8 mouse cellular contexts compared by ENCODE assay signal in the genomic region with DNA sequence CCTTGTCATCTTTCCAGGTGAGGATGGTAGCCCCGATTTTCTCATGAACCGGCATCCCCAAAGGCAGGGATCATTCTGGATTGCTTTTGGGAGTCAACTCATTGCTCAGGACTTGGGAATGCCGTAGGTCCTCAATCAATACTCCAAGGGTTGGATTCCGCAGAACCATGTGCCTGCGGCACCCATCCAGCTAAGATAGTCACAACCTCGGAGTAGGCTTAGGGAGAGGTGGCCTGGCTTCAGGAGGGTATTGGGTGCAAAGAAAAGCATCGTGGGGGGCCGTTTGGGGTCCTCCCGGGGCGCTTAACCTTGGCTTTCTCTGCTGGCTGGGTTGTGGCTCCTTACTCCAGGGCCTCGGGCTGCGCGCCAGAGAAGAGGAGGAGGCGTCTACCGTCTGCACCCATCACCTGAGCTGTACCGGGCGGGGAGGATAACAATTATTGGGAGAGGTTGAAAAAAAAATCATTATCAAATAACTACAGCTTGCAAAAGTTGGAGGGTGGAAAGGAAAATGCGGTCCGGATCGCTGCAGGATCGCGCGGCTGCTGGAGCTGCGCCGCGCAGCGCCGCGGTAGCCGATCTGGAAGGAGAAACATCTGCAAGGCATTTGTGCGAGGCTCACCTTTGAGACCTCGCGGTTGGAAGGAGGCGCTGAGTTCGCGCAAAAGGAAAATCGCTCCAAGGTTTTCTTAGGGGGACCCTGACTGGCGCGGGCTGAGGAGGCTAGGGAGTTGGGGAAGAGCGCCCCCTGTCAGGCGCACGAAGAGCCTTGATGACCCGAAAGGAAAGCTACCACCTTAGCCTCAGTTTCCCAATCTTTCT. TPM values are rescaled to one million over a fixed set of nuclear protein-coding genes. Genes with fewer than 3 reads are reported as not detected.
DNase-seq lines count a peak whose midpoint lies in the region; ATAC-seq and TF ChIP-seq lines count a peak whose summit lies in the region.

No protein-coding gene starts in this region.

- H3K4me3 ChIP-seq in hindbrain, embryonic 14.5 days (replicated peaks; ENCODE audit: low read length), result peak overlapping the region; percentile 24
- H3K4me3 ChIP-seq in macrophage (ENCODE audit: inconsistent target), result peak overlapping the region; percentile 19; the same call in 1 of the 2 replicates

- H3K27me3 ChIP-seq in Patski, result no peaks in the 10 kb centered on the region
- H3K27me3 ChIP-seq in hindbrain, embryonic 14.5 days (ENCODE audit: control insufficient read depth, insufficient read depth, low read length), result 0 out of 2 replicates have a peak, but pooled peaks cover 23% of the 10 kb centered on the region

- H3K79me2 ChIP-seq in macrophage (ENCODE audit: inconsistent target), result no peaks in the 10 kb centered on the region

- POLR2A ChIA-PET in Patski (lab: Charles Lee), result interaction anchor here (0.5 to 1.3 kb wide), 5 partner anchors 20 to 90 kb away, joined by 3 to 6 read pairs (median 4); no protein-coding TSS in a partner anchor

- ATAC-seq in Patski, result peak; percentile 48
- ATAC-seq in hindbrain, embryonic 14.5 days (ENCODE audit: low FRiP score), result peak; percentile 24; the same call in 1 of the 2 replicates

- H3K27ac ChIP-seq in hindbrain, embryonic 14.5 days, result no peak overlapping the region
- H3K27ac ChIP-seq in macrophage, result no peak overlapping the region

- H3K36me3 ChIP-seq in hindbrain, embryonic 14.5 days (replicated peaks; ENCODE audit: control insufficient read depth, insufficient read depth), result no peaks in the 10 kb centered on the region
- no peaks in the 10 kb centered on the region for H3K36me3 ChIP-seq in macrophage (ENCODE audit: inconsistent target)

- peak overlapping the region; percentile 59 for H3K4me2 ChIP-seq in hindbrain, embryonic 14.5 days (replicated peaks)

- no peaks in the 10 kb centered on the region for H3K9me3 ChIP-seq in hindbrain, embryonic 14.5 days (ENCODE audit: control insufficient read depth, low read length)

- peaks cover 4% of the 10 kb centered on the region for H3K4me1 ChIP-seq in hindbrain, embryonic 14.5 days (replicated peaks; ENCODE audit: control insufficient read depth, insufficient read depth, low read length)

- TF ChIP-seq CTCF in Patski (IDR thresholded peaks at IDR 0.05), result peak; percentile 99

- 3% methylated on average over 43 of the region's 43 CpGs for WGBS in hindbrain, embryonic 14.5 days
- WGBS in macrophage (ENCODE audit: missing documents), result 7% methylated on average over 43 of the region's 43 CpGs

- H3K9ac ChIP-seq in hindbrain, embryonic 14.5 days, result 0 out of 2 replicates have a peak overlapping the region, but pooled peaks have one; percentile 2

- peak; percentile 47 for DNase-seq in Patski (ENCODE audit: low read depth, low spot score)
- DNase-seq in cerebellum, adult 9-11 months, result peak; percentile 48
- DNase-seq in frontal cortex, postnatal 25 days (ENCODE audit: low spot score in 2 of 2), result peak; percentile 29 to 45
- DNase-seq in hindbrain, embryonic 14.5 days (ENCODE audit: low spot score), result peak; percentile 72
- DNase-seq in left cerebral cortex, adult 11 months (ENCODE audit: low spot score), result peak; percentile 37
- DNase-seq in retina, postnatal 7 days (ENCODE audit: low read depth, low spot score), result peak; percentile 16
- peak; percentile 57 to 83 for DNase-seq in urinary bladder, adult 18-20 months (ENCODE audit: low spot score in 2 of 2)

- in situ Hi-C loops in Patski (cut with MboI; ENCODE audit: low pct_unique_long_range_greater_than_20kb), result loop anchor here (5.0 to 10.0 kb wide), 3 partner anchors 39 to 148 kb away; no protein-coding TSS in a partner anchor

- CTCF ChIA-PET in Patski (lab: Charles Lee), result interaction anchor here (0.6 to 8.8 kb wide), 20 partner anchors 9 to 345 kb away, joined by 3 to 64 read pairs (median 4); no protein-coding TSS in a partner anchor

RNA-seq across cellular contexts. Expression of gene Cux1, which starts 55.6 kb away (rescaled TPM):
- polyA plus RNA-seq in Patski (2021) (166 TPM), macrophage (2018) (67.9 to 131 TPM (median 89.9 TPM) in 3 replicates)
- polyA plus RNA-seq in hindbrain, embryonic 14.5 days (2014; fragmentation: Nextera tagmentation; extraction: Ambion mirVana), result 89.1 and 99.0 TPM in 2 replicates
- total RNA-seq in macrophage (2018; cell fraction: chromatin; rRNA removed), result 100 to 1,000 TPM; 101 to 292 (median 211) TPM
- total RNA-seq in macrophage (2018; cell fraction: cytosol; rRNA removed), result 100 to 1,000 TPM in 13 of 26 experiments, 10 to 100 TPM in 13; 59.0 to 130 (median 88.9) TPM
- 100 to 1,000 TPM in 13 of 26 experiments, 10 to 100 TPM in 13; 54.0 to 213 (median 107) TPM for total RNA-seq in macrophage (2018; cell fraction: nucleus; rRNA removed)

Comparison
In these comparisons a context has a peak if more than half of its experiments do, and no peak if none do; other contexts are left out.
1. DNase-seq: peak in every context shown above with its lines; median percentile 72 in hindbrain, embryonic 14.5 days; 70 in urinary bladder, adult 18-20 months; 48 in cerebellum, adult 9-11 months; 47 in Patski; 37 in frontal cortex, postnatal 25 days; 37 in left cerebral cortex, adult 11 months; 16 in retina, postnatal 7 days.